Mouse (Mus musculus) G1E (cell line): ENCODE data around the gene Akap6. TPM values are rescaled to one million over a fixed set of nuclear protein-coding genes. Genes with fewer than 3 reads are reported as not detected.

ENCODE experiments used
- ATAC-seq: 2 replicates; pipeline ENCODE4 v1.8.0; 2016; ENCODE audit warnings: mild to moderate bottlenecking; ENCODE audit not compliant: insufficient number of reproducible peaks, poor library complexity, low FRiP score, severe bottlenecking; ENCODE audit errors: extremely low read depth
- DNase-seq: peaks from one replicate; pipeline ENCODE4 v3.0.0; 2012; ENCODE audit warnings: low spot score
- H3K27me3 ChIP-seq: 2 replicates; pipeline ENCODE4 v1.6.1; 2012; ENCODE audit warnings: mild to moderate bottlenecking, low read length, inconsistent platforms; ENCODE audit not compliant: insufficient read depth
- H3K36me3 ChIP-seq: replicated peaks from 2 replicates; pipeline ENCODE3; 2012; ENCODE audit warnings: mild to moderate bottlenecking, inconsistent platforms
- H3K4me1 ChIP-seq: 2 replicates; pipeline ENCODE4 v1.6.1; 2012; ENCODE audit warnings: low read depth, low read length, inconsistent platforms, mixed read lengths; ENCODE audit not compliant: insufficient read depth
- H3K4me3 ChIP-seq: 2 replicates; pipeline ENCODE4 v1.5.1; 2012; ENCODE audit warnings: low read depth, mild to moderate bottlenecking, inconsistent platforms, low read length, moderate library complexity, mixed read lengths
- H3K9me3 ChIP-seq: replicated peaks from 2 replicates; pipeline ENCODE4 v1.6.1; 2012; ENCODE audit warnings: inconsistent platforms
- CTCF ChIP-seq: IDR thresholded peaks from 2 replicates; pipeline ENCODE4 v1.5.1; 2012; ENCODE audit warnings: low read depth, low read length, inconsistent platforms, mixed read lengths
- GATA1 ChIP-seq: IDR thresholded peaks from 2 replicates; pipeline ENCODE4 v1.6.1; 2012; ENCODE audit warnings: borderline replicate concordance, low read length, inconsistent platforms, mixed read lengths
- GATA2 ChIP-seq: IDR thresholded peaks from 2 replicates; pipeline ENCODE4 v1.6.1; 2012; ENCODE audit warnings: low read depth, low read length, inconsistent platforms, borderline replicate concordance
- POLR2AphosphoS5 ChIP-seq: IDR thresholded peaks from 2 replicates; pipeline ENCODE4 v1.6.1; 2012; ENCODE audit warnings: low read depth, low read length, inconsistent platforms; ENCODE audit not compliant: insufficient replicate concordance
- TAL1 ChIP-seq: conservative IDR thresholded peaks from 2 replicates; pipeline ENCODE4 v1.6.1; 2012; ENCODE audit warnings: low read depth, low read length, inconsistent platforms, mixed read lengths
- polyA plus RNA-seq: library from polyadenylated mRNA; stranded (reverse); fragments of >175 nt; gene quantifications from 2 replicates; pipeline ENCODE4 v1.2.3, GENCODE M21; 2012
- total RNA-seq, 2 experiments: library from RNA; stranded (forward) in 1 of 2; stranded (reverse) in 1 of 2; fragments of 200-1000 nt in 1 of 2; fragments of >200 nt in 1 of 2; fragmentation: Nextera tagmentation in 1 of 2; gene quantifications; 2 replicates each; pipeline ENCODE4 v1.2.3; 2014 to 2017

Gene Akap6
- total and polyA plus RNA-seq, 3 experiments = 0.11 TPM; not detected in 2

DNA sequence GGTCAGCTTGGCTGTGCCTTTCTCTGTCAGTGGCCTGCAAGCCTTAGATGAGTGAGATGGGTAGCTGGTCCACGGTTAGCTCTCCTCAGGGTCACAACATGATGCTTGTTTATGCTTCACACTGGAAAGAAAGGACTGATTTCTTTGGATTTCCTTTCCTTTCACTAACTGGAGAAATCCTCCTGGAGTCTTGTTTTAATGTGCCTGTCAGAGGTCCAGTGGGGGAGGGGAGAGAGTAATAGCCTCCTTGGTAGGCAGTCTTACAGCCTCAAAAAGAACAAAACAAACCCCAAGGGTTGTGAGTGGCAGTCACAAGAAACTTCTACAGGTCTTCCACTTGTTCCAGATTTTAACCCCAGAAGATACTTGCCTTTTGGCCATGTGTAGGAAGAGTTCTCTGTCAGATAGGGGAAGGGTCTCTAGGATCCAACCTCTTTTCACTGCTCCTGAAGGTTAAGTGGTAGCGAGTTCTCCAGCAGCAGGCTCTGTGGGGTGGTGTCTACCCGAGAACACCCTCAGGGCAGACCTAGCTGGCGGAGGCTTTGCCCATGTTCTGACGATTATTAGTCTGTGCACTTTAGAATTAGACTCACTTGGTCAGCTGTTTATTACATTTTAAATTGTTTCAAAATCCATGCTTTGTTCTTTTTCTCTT lies 780 bp upstream of the Akap6 start:
- H3K36me3 ChIP-seq = no peaks in the 10 kb centered on the region
- peaks cover 24% of the 10 kb centered on the region for H3K9me3 ChIP-seq
- H3K4me1 ChIP-seq = no peaks in the 10 kb centered on the region
- no peak for DNase-seq
- H3K4me3 ChIP-seq = no peak overlapping the region
- ATAC-seq = no peak
- no peak for TF ChIP-seq GATA1
- no peak for TF ChIP-seq CTCF
- TF ChIP-seq TAL1 = no peak
- no peak for TF ChIP-seq GATA2
- TF ChIP-seq POLR2AphosphoS5 = no peak
- H3K27me3 ChIP-seq = no peaks in the 10 kb centered on the region

DNA sequence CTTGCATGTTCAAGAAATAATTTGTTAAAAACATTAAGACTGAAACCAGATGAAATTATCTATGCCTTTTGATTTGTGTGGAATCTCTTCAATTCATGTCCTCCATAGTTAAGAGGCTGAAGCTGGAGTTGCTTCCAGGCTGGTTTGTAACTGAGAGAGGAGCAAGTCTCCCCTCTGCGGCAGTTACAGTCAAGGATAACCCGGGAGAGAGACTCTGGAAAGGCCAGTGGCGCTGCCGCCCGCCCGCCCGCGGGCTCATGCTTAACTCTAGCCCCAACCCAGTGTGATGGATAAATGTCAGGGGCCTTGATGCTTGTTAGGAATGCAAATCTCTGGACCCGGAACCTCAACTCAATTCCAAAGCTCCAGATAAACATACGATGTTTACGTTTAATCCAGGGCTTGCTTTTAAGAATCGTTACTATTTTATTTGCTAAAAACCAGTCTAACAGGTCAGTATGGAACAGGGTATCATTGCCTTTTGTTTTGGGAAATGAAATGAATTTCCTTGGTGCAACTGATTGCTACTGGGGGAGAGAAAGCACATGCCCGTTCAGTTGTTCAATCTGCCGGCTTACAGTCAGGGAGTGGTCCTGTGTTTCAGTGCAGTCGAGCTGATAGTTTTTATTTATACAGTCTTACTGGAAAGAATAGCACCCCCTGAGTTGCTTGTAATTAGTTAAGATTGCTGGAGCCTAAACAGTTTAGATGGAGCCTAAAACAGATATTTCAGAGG lies 946 bp downstream of the Akap6 start:
- DNase-seq (no peak), ATAC-seq (no peak)
- Histone ChIP-seq H3K4me3 (no peak overlapping the region), H3K9me3 (peaks cover 21% of the 10 kb centered on the region), H3K27me3 (no peaks in the 10 kb centered on the region), H3K4me1 (no peaks in the 10 kb centered on the region), H3K36me3 (no peaks in the 10 kb centered on the region)
- TF ChIP-seq CTCF (no peak), TAL1 (no peak), GATA1 (no peak), GATA2 (no peak), POLR2AphosphoS5 (no peak)

DNA sequence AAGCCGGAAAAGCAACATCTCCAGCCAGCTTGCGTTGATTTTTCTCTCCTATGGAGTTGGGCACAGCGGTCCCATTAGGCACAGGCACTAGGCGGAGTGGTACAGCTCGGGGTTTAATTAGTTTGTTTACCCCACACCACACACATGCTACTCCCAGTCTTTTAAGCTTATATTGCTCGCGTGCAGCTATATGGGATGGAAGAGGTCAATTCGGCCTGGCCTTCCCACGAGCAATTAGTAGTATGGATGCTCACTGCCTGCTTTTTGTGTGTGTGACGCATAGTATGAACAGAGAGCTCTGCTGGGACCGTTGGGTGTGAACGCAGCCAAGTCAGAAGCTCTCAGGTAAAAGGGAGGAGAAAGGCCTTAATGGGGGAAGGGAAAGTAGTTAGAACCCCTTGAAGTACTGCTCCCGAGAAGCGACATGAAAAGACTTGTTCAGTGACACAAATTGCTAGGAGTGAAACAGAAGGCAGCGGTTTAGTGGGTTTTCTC lies 1.6 kb downstream of the Akap6 start:
- no peak for ATAC-seq
- no peaks in the 10 kb centered on the region for H3K4me1 ChIP-seq
- H3K9me3 ChIP-seq = peaks cover 23% of the 10 kb centered on the region
- H3K4me3 ChIP-seq = no peak overlapping the region
- no peak for TF ChIP-seq GATA2
- no peak for DNase-seq
- H3K27me3 ChIP-seq = no peaks in the 10 kb centered on the region
- no peaks in the 10 kb centered on the region for H3K36me3 ChIP-seq

DNA sequence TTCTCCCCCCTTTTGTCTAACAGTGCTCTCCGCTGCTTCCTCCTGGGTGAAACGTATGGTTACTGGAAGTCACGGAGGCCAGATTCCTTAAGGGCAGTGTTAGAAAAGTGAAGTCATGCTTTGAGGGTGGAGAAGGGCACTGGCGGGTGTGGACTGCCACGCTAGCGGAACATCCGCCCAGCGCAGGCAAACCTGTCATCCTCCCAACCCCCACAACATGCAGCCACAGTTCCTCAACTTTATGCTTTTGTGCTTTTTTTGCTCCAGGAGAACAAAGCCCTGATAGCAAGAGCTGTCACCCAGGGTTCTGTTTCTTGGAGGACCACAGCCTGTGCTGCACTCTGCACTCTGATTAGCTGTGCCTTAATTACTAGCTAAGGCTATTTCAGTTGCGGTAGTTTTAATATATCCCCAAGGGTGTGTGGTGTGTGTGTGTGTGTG lies 2.0 kb downstream of the Akap6 start:
- Histone ChIP-seq H3K27me3 (no peaks in the 10 kb centered on the region), H3K36me3 (no peaks in the 10 kb centered on the region), H3K4me3 (no peak overlapping the region), H3K4me1 (no peaks in the 10 kb centered on the region), H3K9me3 (peaks cover 23% of the 10 kb centered on the region)
- ATAC-seq (no peak), DNase-seq (no peak)
- TF ChIP-seq TAL1 = no peak
- TF ChIP-seq GATA2 = no peak
- no peak for TF ChIP-seq CTCF
- TF ChIP-seq POLR2AphosphoS5 = no peak
- no peak for TF ChIP-seq GATA1

DNA sequence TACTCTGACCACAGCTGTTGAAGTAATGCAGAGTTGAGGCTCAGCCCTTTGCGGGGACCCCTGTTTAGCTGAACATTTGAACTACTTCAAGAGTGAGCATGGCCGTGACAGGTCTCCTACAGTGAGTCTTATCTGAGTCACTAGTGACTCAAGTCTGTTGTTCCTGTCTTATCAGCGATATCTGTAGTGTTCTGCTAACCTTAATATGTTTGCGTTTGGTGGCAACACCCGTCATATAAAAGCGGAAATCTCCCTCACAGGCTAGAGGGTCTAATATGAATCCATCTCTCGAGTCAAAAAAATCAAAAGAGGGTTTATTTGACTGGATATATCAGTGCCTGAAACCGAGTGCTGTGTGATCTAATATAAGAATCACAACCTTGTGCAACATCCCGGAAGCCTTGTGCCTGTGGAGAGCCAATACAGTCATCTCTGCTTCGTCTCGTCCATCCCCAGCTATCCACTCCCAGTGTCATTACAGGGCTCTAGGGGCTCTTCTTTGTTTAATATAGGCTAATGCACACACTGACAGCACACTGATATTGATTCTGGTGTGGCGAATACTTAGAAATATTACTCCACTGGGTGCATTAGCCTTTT lies 3.3 kb downstream of the Akap6 start:
- ATAC-seq (no peak), DNase-seq (no peak)
- peaks cover 19% of the 10 kb centered on the region for H3K9me3 ChIP-seq
- H3K27me3 ChIP-seq = no peaks in the 10 kb centered on the region
- no peaks in the 10 kb centered on the region for H3K36me3 ChIP-seq
- no peaks in the 10 kb centered on the region for H3K4me1 ChIP-seq
- no peak for TF ChIP-seq GATA1
- no peak for TF ChIP-seq POLR2AphosphoS5
- TF ChIP-seq CTCF = no peak
- TF ChIP-seq TAL1 = no peak
- TF ChIP-seq GATA2 = no peak
- H3K4me3 ChIP-seq = no peak overlapping the region

DNA sequence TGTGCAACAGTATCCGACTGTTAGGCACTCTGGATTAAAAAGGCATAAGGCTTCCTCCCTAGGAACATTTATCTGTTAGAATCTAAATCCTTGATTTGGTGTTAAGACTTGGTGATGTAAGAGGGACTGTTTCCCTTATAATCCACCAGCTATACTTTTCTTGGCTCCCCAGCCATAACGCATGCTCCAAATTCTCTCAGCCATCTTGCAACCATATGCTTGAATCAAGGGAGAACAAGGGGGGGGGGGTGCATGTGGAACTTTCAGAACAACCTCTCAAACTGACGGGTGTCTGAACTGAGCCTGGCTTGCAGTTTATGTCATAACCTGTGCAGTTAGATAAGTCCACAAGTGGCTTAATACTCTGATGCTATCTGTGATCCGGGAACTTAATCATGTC lies 4.9 kb downstream of the Akap6 start:
- no peak for ATAC-seq
- H3K36me3 ChIP-seq = no peaks in the 10 kb centered on the region

More for the DNA sequence above, 4.9 kb downstream of the Akap6 start:
- Histone ChIP-seq H3K27me3 (no peaks in the 10 kb centered on the region), H3K9me3 (peaks cover 19% of the 10 kb centered on the region), H3K4me3 (no peak overlapping the region), H3K4me1 (no peaks in the 10 kb centered on the region)
- no peak for TF ChIP-seq GATA1
- no peak for TF ChIP-seq CTCF
- no peak for TF ChIP-seq GATA2
- no peak for TF ChIP-seq TAL1
- TF ChIP-seq POLR2AphosphoS5 = no peak
- no peak for DNase-seq
